ENCODE assay signal across 10 mouse cellular contexts in the genomic region with DNA sequence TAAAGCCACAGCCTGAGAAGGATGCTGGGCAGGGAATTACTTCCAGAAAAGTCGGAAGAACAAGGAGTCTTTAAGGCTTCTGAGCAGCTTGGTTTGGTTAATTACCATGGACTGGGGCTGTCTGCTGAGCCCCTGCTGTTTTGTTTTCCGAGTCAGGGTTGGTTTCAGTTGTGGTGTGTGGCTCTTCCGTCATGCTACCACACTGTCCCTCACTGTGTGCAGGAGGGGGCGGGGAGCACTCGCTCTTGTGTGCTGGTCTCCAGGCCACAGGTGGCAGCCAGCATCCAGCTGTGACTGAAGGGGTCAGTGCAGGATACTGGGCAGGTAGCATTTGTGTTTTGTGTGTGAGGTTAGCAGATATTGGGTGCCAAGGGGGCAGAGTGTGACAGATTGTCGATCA.
DNase-seq lines count a peak whose midpoint lies in the region; ATAC-seq and TF ChIP-seq lines count a peak whose summit lies in the region.
"Had no signal": no experiment of that assay in that cellular context is flagged by ENCODE, and none has a peak within 500 bp of the region (broad histone marks: within the 10 kb centered on the region; RNA-seq: fewer than 3 reads in every experiment).

No protein-coding gene starts in this region.

- WGBS in forebrain, embryonic 11.5 days: 29% methylated on average over 6 of the region's 6 CpGs
- 37% methylated on average over 6 of the region's 6 CpGs for WGBS in forebrain, embryonic 15.5 days
- 28% methylated on average over 6 of the region's 6 CpGs for WGBS in embryonic facial prominence, embryonic 10.5 days
- WGBS in liver, postnatal 0 days (ENCODE audit: insufficient replicate concordance): 23% methylated on average over 6 of the region's 6 CpGs

- H3K27ac ChIP-seq in forebrain, embryonic 11.5 days (ENCODE audit: low read depth, low read length): no peak overlapping the region
- H3K27ac ChIP-seq in forebrain, embryonic 15.5 days (replicated peaks): no peak overlapping the region
- H3K27ac ChIP-seq in embryonic facial prominence, embryonic 10.5 days (replicated peaks): peak overlapping the region; percentile 74
- peak overlapping the region; percentile 51 for H3K27ac ChIP-seq in liver, postnatal 0 days (ENCODE audit: low read depth)

- no peak overlapping the region for H3K4me2 ChIP-seq in forebrain, embryonic 11.5 days (ENCODE audit: low read depth, low read length, severe bottlenecking)
- H3K4me2 ChIP-seq in forebrain, embryonic 15.5 days (replicated peaks): no peak overlapping the region
- H3K4me2 ChIP-seq in liver, postnatal 0 days (ENCODE audit: low read depth, low read length): no peak overlapping the region

- no peaks in the 10 kb centered on the region for H3K36me3 ChIP-seq in forebrain, embryonic 11.5 days (ENCODE audit: control insufficient read depth, insufficient read depth, low read length)
- no peaks in the 10 kb centered on the region for H3K36me3 ChIP-seq in forebrain, embryonic 15.5 days
- H3K36me3 ChIP-seq in embryonic facial prominence, embryonic 10.5 days (replicated peaks): no peaks in the 10 kb centered on the region
- no peaks in the 10 kb centered on the region for H3K36me3 ChIP-seq in liver, postnatal 0 days (replicated peaks; ENCODE audit: insufficient read depth, low read length)

- DNase-seq in forebrain, embryonic 11.5 days (ENCODE audit: low spot score): no peak
- DNase-seq in 416B (ENCODE audit: low read depth): peak; percentile 82
- no peak for DNase-seq in embryonic facial prominence, embryonic 10.5 days (ENCODE audit: low spot score)
- DNase-seq in liver, postnatal 0 days: no peak
- DNase-seq in neural tube, embryonic 10.5 days (ENCODE audit: extremely low spot score, low spot score): no peak
- no peak for DNase-seq in urinary bladder, postnatal 4 days (ENCODE audit: low spot score in 2 of 2)
- DNase-seq in c-Kit-positive CD71-positive TER-119-positive erythroid progenitor cells, embryonic 14.5 days (ENCODE audit: low spot score): no peak
- DNase-seq: kidney, adult 8-10 months; lung, postnatal 4 days had no signal

- 0 out of 2 replicates have a peak, but pooled peaks have one; percentile 18 for ATAC-seq in forebrain, embryonic 11.5 days (replicated peaks; ENCODE audit: low FRiP score)
- no peak for ATAC-seq in forebrain, embryonic 15.5 days (replicated peaks)
- peak; percentile 43; the same call in 1 of the 2 replicates for ATAC-seq in liver, postnatal 0 days

- H3K4me1 ChIP-seq in forebrain, embryonic 11.5 days (replicated peaks; ENCODE audit: control insufficient read depth, insufficient read depth, low read length): peaks cover 4% of the 10 kb centered on the region; the same call in 1 of the 2 replicates
- no peaks in the 10 kb centered on the region for H3K4me1 ChIP-seq in forebrain, embryonic 15.5 days
- H3K4me1 ChIP-seq in embryonic facial prominence, embryonic 10.5 days: peaks cover 52% of the 10 kb centered on the region
- peaks cover 14% of the 10 kb centered on the region for H3K4me1 ChIP-seq in liver, postnatal 0 days (ENCODE audit: insufficient read depth)

- H3K9ac ChIP-seq in forebrain, embryonic 11.5 days (ENCODE audit: low read length): no peak overlapping the region
- no peak overlapping the region for H3K9ac ChIP-seq in forebrain, embryonic 15.5 days (replicated peaks)
- H3K9ac ChIP-seq in liver, postnatal 0 days (replicated peaks): no peak overlapping the region

- TF ChIP-seq CTCF in liver, postnatal 0 days (IDR thresholded peaks at IDR 0.05; ENCODE audit: low read depth): peak; percentile 6; the same call in 1 of the 2 replicates

- H3K27me3 ChIP-seq in forebrain, embryonic 11.5 days (ENCODE audit: control insufficient read depth, insufficient read depth, low read length): no peaks in the 10 kb centered on the region
- no peaks in the 10 kb centered on the region for H3K27me3 ChIP-seq in forebrain, embryonic 15.5 days
- peaks cover 10% of the 10 kb centered on the region for H3K27me3 ChIP-seq in embryonic facial prominence, embryonic 10.5 days (replicated peaks; ENCODE audit: low read depth, poor library complexity, severe bottlenecking)
- no peaks in the 10 kb centered on the region for H3K27me3 ChIP-seq in liver, postnatal 0 days (ENCODE audit: insufficient read depth, low read length)

- no peak for TF ChIP-seq EP300 in liver, postnatal 0 days (IDR thresholded peaks at IDR 0.05; ENCODE audit: low read depth)

- no peaks in the 10 kb centered on the region for H3K9me3 ChIP-seq in forebrain, embryonic 11.5 days (ENCODE audit: control insufficient read depth, low read length)
- H3K9me3 ChIP-seq in forebrain, embryonic 15.5 days: no peaks in the 10 kb centered on the region
- no peaks in the 10 kb centered on the region for H3K9me3 ChIP-seq in embryonic facial prominence, embryonic 10.5 days
- no peaks in the 10 kb centered on the region for H3K9me3 ChIP-seq in liver, postnatal 0 days (ENCODE audit: low read length)

- no peak overlapping the region for H3K4me3 ChIP-seq in forebrain, embryonic 11.5 days (ENCODE audit: low read depth, low read length)
- no peak overlapping the region for H3K4me3 ChIP-seq in forebrain, embryonic 15.5 days
- H3K4me3 ChIP-seq in embryonic facial prominence, embryonic 10.5 days: no peak overlapping the region
- no peak overlapping the region for H3K4me3 ChIP-seq in liver, postnatal 0 days (ENCODE audit: low read depth, low read length)

Comparison
In these comparisons a context has a peak if more than half of its experiments do, and no peak if none do; other contexts are left out.
1. H3K27ac ChIP-seq: peak in embryonic facial prominence, embryonic 10.5 days (single experiment) and liver, postnatal 0 days (single experiment); none in forebrain, embryonic 11.5 days (single experiment) and forebrain, embryonic 15.5 days (single experiment).